Mouse (Mus musculus) limb, embryonic 15.5 days (tissue): ENCODE data around the gene Pla2g3. TPM values are rescaled to one million over a fixed set of nuclear protein-coding genes. Genes with fewer than 3 reads are reported as not detected.

Experiments
- ATAC-seq: fragments of 200-750 bp; cut with Nextera tagmentation; 2 replicates; pipeline ENCODE4 v1.8.0; 2017; ENCODE audit warnings: low read depth, moderate TSS enrichment; ENCODE audit not compliant: insufficient number of reproducible peaks, low FRiP score, low TSS enrichment
- H3K27ac ChIP-seq: fragments of 300-500 bp; sonication (generic); 2 replicates; pipeline ENCODE4 v1.5.1; 2015; ENCODE audit warnings: moderate library complexity, mild to moderate bottlenecking, inconsistent platforms
- H3K27me3 ChIP-seq: fragments of 300-500 bp; sonication (generic); 2 replicates; pipeline ENCODE4 v1.6.1; 2015; ENCODE audit warnings: inconsistent platforms
- H3K36me3 ChIP-seq: fragments of 300-500 bp; sonication (generic); 2 replicates; pipeline ENCODE4 v1.6.1; 2015; ENCODE audit warnings: inconsistent platforms
- H3K4me1 ChIP-seq: fragments of 300-500 bp; sonication (generic); 2 replicates; pipeline ENCODE4 v1.6.1; 2015; ENCODE audit warnings: inconsistent platforms
- H3K4me2 ChIP-seq: fragments of 300-500 bp; sonication (generic); 2 replicates; pipeline ENCODE4 v1.6.1; 2015; ENCODE audit warnings: mild to moderate bottlenecking, inconsistent platforms
- H3K4me3 ChIP-seq: fragments of 300-500 bp; sonication (generic); 2 replicates; pipeline ENCODE4 v1.5.1; 2015; ENCODE audit warnings: mild to moderate bottlenecking, inconsistent platforms
- H3K9ac ChIP-seq: fragments of 300-500 bp; sonication (generic); 2 replicates; pipeline ENCODE4 v1.6.1; 2015; ENCODE audit warnings: inconsistent platforms
- H3K9me3 ChIP-seq: fragments of 300-500 bp; sonication (generic); 2 replicates; pipeline ENCODE4 v1.6.1; 2016; ENCODE audit warnings: inconsistent platforms
- WGBS: fragments of 180-500 bp; shearing (Covaris S2); methylation state at CpG from one replicate; pipeline ENCODE4 v1.1.7; 2015; 5-methylcytosine and 5-hydroxymethylcytosine counted together
- polyA plus RNA-seq: library from polyadenylated mRNA; unstranded; fragments of >200 nt; fragmentation: Nextera tagmentation; extraction: Ambion mirVana; gene quantifications from 2 replicates; pipeline ENCODE4 v1.2.1, GENCODE M21; 2015

The Pla2g3 gene
- polyA plus RNA-seq, 1 experiment from 2014 or later, result 1.6 TPM

GRCm38 (mm10) chr11:3534956-3535355 is 46.9 kb downstream of the Pla2g3 start:
- Histone ChIP-seq H3K4me1 (peaks cover 41% of the 10 kb centered on the region), H3K9me3 (no peaks in the 10 kb centered on the region), H3K27me3 (no peaks in the 10 kb centered on the region), H3K27ac (peak overlapping the region; percentile 89), H3K9ac (0 out of 2 replicates have a peak overlapping the region, but pooled peaks have one; percentile 26), H3K4me2 (peak overlapping the region; percentile 77), H3K4me3 (peak overlapping the region; percentile 44), H3K36me3 (peaks cover 50% of the 10 kb centered on the region)
- 23% methylated on average over 8 of the region's 8 CpGs for WGBS
- no peak for ATAC-seq

- Histone ChIP-seq H3K27me3 (no peaks in the 10 kb centered on the region), H3K36me3 (peaks cover 44% of the 10 kb centered on the region), H3K27ac (peak overlapping the region; percentile 89), H3K4me3 (peak overlapping the region; percentile 44), H3K9ac (peak overlapping the region; percentile 46), H3K9me3 (no peaks in the 10 kb centered on the region), H3K4me2 (peak overlapping the region; percentile 77), H3K4me1 (peaks cover 41% of the 10 kb centered on the region)
- WGBS, result under 1% methylated on average over 36 of the region's 36 CpGs
- peak; percentile 86 for ATAC-seq
Observed at GRCm38 (mm10) chr11:3535406-3535986, 47.4 kb downstream of the Pla2g3 start.

- H3K36me3 ChIP-seq, result peaks cover 39% of the 10 kb centered on the region
- ATAC-seq, result no peak
- H3K4me2 ChIP-seq, result peak overlapping the region; percentile 77
- 38% methylated on average over 5 of the region's 5 CpGs for WGBS
- peak overlapping the region; percentile 89 for H3K27ac ChIP-seq
- H3K4me1 ChIP-seq, result peaks cover 41% of the 10 kb centered on the region
- no peaks in the 10 kb centered on the region for H3K9me3 ChIP-seq
- peak overlapping the region; percentile 44 for H3K4me3 ChIP-seq
- H3K9ac ChIP-seq, result peak overlapping the region; percentile 46
- no peaks in the 10 kb centered on the region for H3K27me3 ChIP-seq
Observed at GRCm38 (mm10) chr11:3536082-3536481, 48.0 kb downstream of the Pla2g3 start.

DNA sequence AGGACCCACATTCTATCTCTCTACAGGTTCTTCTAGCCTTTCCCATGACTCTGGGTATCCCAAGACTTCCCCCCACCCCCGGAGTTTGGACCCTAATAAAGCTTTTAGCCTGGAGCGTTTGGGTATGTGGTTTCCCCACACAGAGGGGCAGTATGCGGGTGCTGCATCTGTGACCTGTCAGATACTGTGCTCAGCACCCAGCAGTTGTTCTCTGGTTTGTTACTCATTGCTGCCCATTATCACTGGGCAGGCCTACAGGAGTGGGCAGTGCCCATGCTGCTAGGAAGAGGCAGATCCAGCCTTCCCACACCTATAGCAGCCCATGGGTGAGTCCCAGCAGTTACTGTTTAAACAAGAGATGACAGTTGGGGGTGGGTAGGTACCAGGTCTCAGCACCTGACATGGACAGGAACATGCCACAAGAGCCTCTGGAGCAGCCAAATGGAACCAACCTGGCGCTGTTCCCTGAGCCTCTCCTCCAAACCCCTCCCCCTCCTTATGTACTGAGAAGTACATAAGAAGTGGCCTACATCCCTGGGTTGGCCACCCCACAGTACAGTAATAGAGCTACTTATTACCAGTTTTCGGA is 48.8 kb downstream of the Pla2g3 start:
- Histone ChIP-seq H3K4me3 (peak overlapping the region; percentile 65; the same call in 1 of the 2 replicates), H3K9me3 (no peaks in the 10 kb centered on the region), H3K9ac (no peak overlapping the region), H3K4me2 (peak overlapping the region; percentile 77), H3K4me1 (peaks cover 48% of the 10 kb centered on the region), H3K27ac (peak overlapping the region; percentile 89), H3K36me3 (peaks cover 31% of the 10 kb centered on the region), H3K27me3 (no peaks in the 10 kb centered on the region)
- WGBS, result 85% methylated on average over 5 of the region's 5 CpGs
- no peak for ATAC-seq

DNA sequence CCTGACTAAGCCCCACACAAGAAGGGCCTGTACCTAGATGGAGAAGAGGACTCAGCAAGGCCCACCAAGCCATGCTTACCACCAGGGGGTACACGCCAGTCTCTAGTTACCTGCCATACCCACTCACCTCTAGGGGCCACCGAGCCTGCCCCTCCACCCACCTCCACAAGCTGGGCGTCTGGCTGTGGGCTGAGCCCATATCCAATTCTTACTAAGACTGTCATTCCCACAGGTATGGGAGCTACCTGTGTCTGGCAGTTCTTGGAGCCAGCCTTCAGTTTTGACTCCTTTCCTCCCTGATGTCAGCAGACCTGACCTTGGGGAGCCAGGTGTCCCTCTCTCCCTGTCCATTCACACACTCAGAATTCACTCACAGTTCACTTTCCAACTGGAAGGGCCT is 49.6 kb downstream of the Pla2g3 start:
- Histone ChIP-seq H3K4me3 (peak overlapping the region; percentile 65), H3K27me3 (no peaks in the 10 kb centered on the region), H3K9me3 (no peaks in the 10 kb centered on the region), H3K4me2 (peak overlapping the region; percentile 77), H3K36me3 (peaks cover 22% of the 10 kb centered on the region), H3K4me1 (peaks cover 57% of the 10 kb centered on the region), H3K9ac (no peak overlapping the region), H3K27ac (no peak overlapping the region)
- no peak for ATAC-seq
- 84% methylated on average over 3 of the region's 3 CpGs for WGBS

GRCm38 (mm10) chr11:3538341-3538740 is 50.3 kb downstream of the Pla2g3 start:
- H3K4me2 ChIP-seq, result peak overlapping the region; percentile 77
- peaks cover 62% of the 10 kb centered on the region for H3K4me1 ChIP-seq
- H3K27ac ChIP-seq, result peak overlapping the region; percentile 47; the same call in 1 of the 2 replicates
- peaks cover 16% of the 10 kb centered on the region for H3K36me3 ChIP-seq
- no peaks in the 10 kb centered on the region for H3K9me3 ChIP-seq
- ATAC-seq, result no peak
- no peaks in the 10 kb centered on the region for H3K27me3 ChIP-seq
- 56% methylated on average over 4 of the region's 4 CpGs for WGBS
- peak overlapping the region; percentile 59 for H3K9ac ChIP-seq
- peak overlapping the region; percentile 65 for H3K4me3 ChIP-seq

GRCm38 (mm10) chr11:3539111-3539825 is 51.2 kb downstream of the Pla2g3 start:
- WGBS, result 5% methylated on average over 33 of the region's 33 CpGs
- Histone ChIP-seq H3K4me3 (peak overlapping the region; percentile 65), H3K36me3 (0 out of 2 replicates have a peak, but pooled peaks cover 7% of the 10 kb centered on the region), H3K27me3 (no peaks in the 10 kb centered on the region), H3K9ac (peak overlapping the region; percentile 59), H3K4me2 (peak overlapping the region; percentile 77), H3K27ac (peak overlapping the region; percentile 67), H3K4me1 (peaks cover 66% of the 10 kb centered on the region), H3K9me3 (no peaks in the 10 kb centered on the region)
- ATAC-seq, result peak; percentile 87

GRCm38 (mm10) chr11:3539826-3540196 is 51.7 kb downstream of the Pla2g3 start:
- 82% methylated on average over 4 of the region's 4 CpGs for WGBS
- Histone ChIP-seq H3K4me2 (peak overlapping the region; percentile 77), H3K4me3 (peak overlapping the region; percentile 65), H3K36me3 (0 out of 2 replicates have a peak, but pooled peaks cover 3% of the 10 kb centered on the region), H3K4me1 (peaks cover 63% of the 10 kb centered on the region), H3K9me3 (no peaks in the 10 kb centered on the region), H3K27me3 (no peaks in the 10 kb centered on the region), H3K27ac (peak overlapping the region; percentile 67; the same call in 1 of the 2 replicates), H3K9ac (no peak overlapping the region)
- ATAC-seq, result no peak

DNA sequence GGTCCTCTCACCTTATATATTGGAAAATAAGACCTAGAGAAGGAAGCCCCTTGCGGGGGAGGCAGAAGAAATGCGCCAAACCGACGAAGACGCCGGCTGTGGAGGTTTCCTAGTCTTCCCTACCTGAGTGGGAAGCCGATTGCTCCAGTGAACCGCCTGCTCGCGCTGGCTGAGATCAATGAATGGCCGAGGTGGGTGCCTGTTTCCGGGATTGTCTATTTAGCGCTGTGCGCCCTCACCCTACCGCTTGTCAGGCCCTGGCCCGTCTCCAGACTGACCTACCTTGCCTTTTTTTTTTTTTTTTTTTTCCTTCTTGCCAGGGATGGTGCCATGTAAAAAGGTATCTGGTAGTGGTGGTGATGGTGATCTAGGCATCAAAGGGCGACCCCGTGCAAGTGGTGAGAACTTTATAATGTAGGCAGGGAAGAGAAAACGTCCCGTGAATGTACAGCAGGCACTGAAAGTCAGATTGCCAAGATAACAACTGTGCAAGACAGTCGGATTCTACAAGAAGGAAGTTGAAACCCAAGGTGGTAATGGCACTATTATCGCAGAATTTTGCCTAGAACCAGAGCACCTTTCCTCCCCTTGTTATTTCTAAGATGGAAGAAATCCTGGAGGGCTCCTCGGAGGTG is 52.5 kb downstream of the Pla2g3 start, which contains the start of gene Smtn:
Gene Smtn (minus strand): TSS at position 162 of the 635 bp plus-strand sequence.
- WGBS, result 95% methylated on average over 23 of the region's 23 CpGs

GRCm38 (mm10) chr11:3541932-3542331 is 53.8 kb downstream of the Pla2g3 start:
- Histone ChIP-seq H3K4me1 (peaks cover 59% of the 10 kb centered on the region), H3K27ac (peak overlapping the region; percentile 87), H3K27me3 (no peaks in the 10 kb centered on the region), H3K36me3 (no peaks in the 10 kb centered on the region), H3K9me3 (no peaks in the 10 kb centered on the region), H3K9ac (no peak overlapping the region), H3K4me3 (no peak overlapping the region), H3K4me2 (no peak overlapping the region)
- 64% methylated on average over 3 of the region's 3 CpGs for WGBS
- no peak for ATAC-seq

More for the DNA sequence above, 52.5 kb downstream of the Pla2g3 start, which contains the start of gene Smtn:
- Histone ChIP-seq H3K27ac (peak within 1 kb of the TSS; percentile 87), H3K4me1 (peaks cover 59% of the 10 kb centered on the region), H3K36me3 (no peaks in the 10 kb centered on the region), H3K4me3 (peak within 1 kb of the TSS; percentile 65), H3K4me2 (peak within 1 kb of the TSS; percentile 77), H3K9ac (peak within 1 kb of the TSS; percentile 26; the same call in 1 of the 2 replicates), H3K27me3 (no peaks in the 10 kb centered on the region), H3K9me3 (no peaks in the 10 kb centered on the region)
- ATAC-seq, result no peak

GRCm38 (mm10) chr11:3543001-3543400 is 54.9 kb downstream of the Pla2g3 start:
- no peaks in the 10 kb centered on the region for H3K27me3 ChIP-seq
- H3K4me1 ChIP-seq, result peaks cover 48% of the 10 kb centered on the region
- WGBS, result 9% methylated on average over 5 of the region's 5 CpGs
- H3K4me3 ChIP-seq, result no peak overlapping the region
- no peak overlapping the region for H3K9ac ChIP-seq
- H3K27ac ChIP-seq, result peak overlapping the region; percentile 87
- peak; percentile 79 for ATAC-seq
- H3K36me3 ChIP-seq, result no peaks in the 10 kb centered on the region
- H3K4me2 ChIP-seq, result no peak overlapping the region
- no peaks in the 10 kb centered on the region for H3K9me3 ChIP-seq
